Comparison of ENCODE assay signal across 8 mouse cellular contexts in the genomic region with DNA sequence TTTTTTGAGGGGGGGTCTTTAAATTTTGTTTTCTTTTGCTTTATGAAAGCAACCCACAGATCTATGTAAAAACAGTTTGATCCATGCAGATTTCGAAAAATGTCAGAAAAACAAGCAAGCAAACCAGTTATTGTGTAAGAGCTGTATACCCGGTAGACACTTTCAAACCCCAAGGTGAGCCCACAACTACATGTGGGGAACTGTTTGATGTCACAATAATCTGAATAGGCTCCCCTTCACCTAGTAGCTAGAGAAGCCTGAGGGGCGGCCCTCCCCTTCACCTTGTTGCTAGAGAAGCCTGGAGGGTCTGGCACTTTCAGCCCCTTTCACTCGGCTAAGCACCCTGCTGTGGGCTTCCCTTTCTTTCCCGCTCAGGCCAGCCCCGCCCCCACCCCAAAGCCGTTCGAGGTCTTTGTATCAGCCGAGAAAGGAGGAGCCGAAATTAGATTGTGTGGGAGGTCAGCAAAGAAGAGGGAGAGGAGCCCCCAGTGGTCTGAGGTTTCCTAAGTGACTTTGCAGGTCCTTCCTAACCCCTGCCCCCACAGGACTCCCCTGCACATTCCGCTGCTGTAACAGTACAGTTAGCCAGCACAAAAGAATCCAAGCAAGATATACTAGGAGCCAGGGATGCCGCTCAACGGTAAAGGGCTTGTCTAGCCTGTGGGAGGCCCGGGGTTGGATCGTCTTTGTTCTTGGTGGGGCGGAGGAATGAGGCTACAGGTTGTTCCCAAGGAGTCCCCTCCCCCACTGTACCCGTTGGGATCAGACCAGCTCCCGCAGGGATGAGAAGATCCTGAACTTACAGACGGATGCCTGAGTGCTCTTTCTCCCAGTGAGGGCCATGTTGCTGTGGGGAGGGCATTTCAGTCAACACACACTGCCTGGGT.
DNase-seq lines count a peak whose midpoint lies in the region; ATAC-seq and TF ChIP-seq lines count a peak whose summit lies in the region.

No protein-coding gene starts in this region.

- H3K4me3 ChIP-seq in left cerebral cortex, adult 2 months, result peak overlapping the region; percentile 32
- peak overlapping the region; percentile 20 for H3K4me3 ChIP-seq in forebrain, embryonic 14.5 days (ENCODE audit: low read depth, low read length)

- ATAC-seq in forebrain, embryonic 14.5 days, result peak; percentile 71

- H3K4me1 ChIP-seq in forebrain, embryonic 14.5 days (ENCODE audit: control insufficient read depth, insufficient read depth, low read length), result peaks cover 19% of the 10 kb centered on the region

- no peak overlapping the region; the same call in 1 of the 2 replicates for H3K27ac ChIP-seq in left cerebral cortex, adult 2 months
- peak overlapping the region; percentile 65 for H3K27ac ChIP-seq in forebrain, embryonic 14.5 days (ENCODE audit: low read depth, low read length)

- intact Hi-C loops in left cerebral cortex, adult 2 months (cut with DNase I), result no loop called here

- peak overlapping the region; percentile 61 for H3K9ac ChIP-seq in forebrain, embryonic 14.5 days (ENCODE audit: low read length)

- H3K4me2 ChIP-seq in forebrain, embryonic 14.5 days (ENCODE audit: low read length), result peak overlapping the region; percentile 57

- H3K9me3 ChIP-seq in forebrain, embryonic 14.5 days (replicated peaks; ENCODE audit: control insufficient read depth, low read length), result no peaks in the 10 kb centered on the region

- no peak for DNase-seq in left cerebral cortex, adult 2 months (ENCODE audit: extremely low spot score in 1 of 2, low spot score in 2 of 2)
- no peak for DNase-seq in left cerebral cortex, adult 8-10 months (ENCODE audit: low spot score in 2 of 2)
- peak; percentile 50 for DNase-seq in adrenal gland, postnatal 14 days
- DNase-seq in forebrain, embryonic 14.5 days (ENCODE audit: low spot score), result peak; percentile 74
- DNase-seq in kidney, postnatal 4 days, result peak; percentile 51 to 68
- DNase-seq in neural tube, embryonic 10.5 days (ENCODE audit: extremely low spot score, low spot score), result peak; percentile 86
- no peak for DNase-seq in gastrocnemius, postnatal 25 days
- no peak for DNase-seq in spleen, adult 12 weeks (ENCODE audit: low spot score)

- no peaks in the 10 kb centered on the region for H3K36me3 ChIP-seq in forebrain, embryonic 14.5 days (ENCODE audit: control insufficient read depth, insufficient read depth, low read length)

- no peaks in the 10 kb centered on the region for H3K27me3 ChIP-seq in forebrain, embryonic 14.5 days (replicated peaks; ENCODE audit: control insufficient read depth, insufficient read depth, low read length)

- no peak for TF ChIP-seq CTCF in left cerebral cortex, adult 2 months (IDR thresholded peaks at IDR 0.05)

- under 1% methylated on average over 18 of the region's 19 CpGs for WGBS in forebrain, embryonic 14.5 days

Comparison
In these comparisons a context has a peak if more than half of its experiments do, and no peak if none do; other contexts are left out.
1. DNase-seq: peak in adrenal gland, postnatal 14 days (single experiment), forebrain, embryonic 14.5 days (single experiment), kidney, postnatal 4 days (2 of 2) and neural tube, embryonic 10.5 days (single experiment); none in left cerebral cortex, adult 2 months (0 of 2), left cerebral cortex, adult 8-10 months (0 of 2), gastrocnemius, postnatal 25 days (single experiment) and spleen, adult 12 weeks (single experiment).